Mouse (Mus musculus) midbrain, embryonic 10.5 days (tissue): ENCODE data around the gene Cyp2d26. TPM values are rescaled to one million over a fixed set of nuclear protein-coding genes. Genes with fewer than 3 reads are reported as not detected.
"Not testable (repeated sequence)": the region's sequence is repeated elsewhere in the genome, so short reads cannot be mapped to it uniquely, and the experiment has no call there.

Experiments used
- DNase-seq: peaks from one replicate; pipeline ENCODE4 v3.0.0-alpha.2; 2017; ENCODE audit warnings: low spot score
- H3K27ac ChIP-seq: fragments of 300-500 bp; sonication (generic); replicated peaks from 2 replicates; pipeline ENCODE4 v1.5.1; 2016; ENCODE audit warnings: mild to moderate bottlenecking
- H3K27me3 ChIP-seq: fragments of 300-500 bp; sonication (generic); 2 replicates; pipeline ENCODE4 v1.6.1; 2016; ENCODE audit warnings: low read depth, mild to moderate bottlenecking; ENCODE audit not compliant: poor library complexity, severe bottlenecking
- H3K36me3 ChIP-seq: fragments of 300-500 bp; sonication (generic); 2 replicates; pipeline ENCODE4 v1.6.1; 2016; ENCODE audit warnings: mild to moderate bottlenecking, moderate library complexity
- H3K4me1 ChIP-seq: fragments of 300-500 bp; sonication (generic); 2 replicates; pipeline ENCODE4 v1.6.1; 2016
- H3K4me3 ChIP-seq: fragments of 300-500 bp; sonication (generic); 2 replicates; pipeline ENCODE4 v1.5.1; 2016; ENCODE audit warnings: mild to moderate bottlenecking, moderate library complexity
- H3K9me3 ChIP-seq: fragments of 300-500 bp; sonication (generic); replicated peaks from 2 replicates; pipeline ENCODE4 v1.6.1; 2016; ENCODE audit warnings: mild to moderate bottlenecking
- WGBS: fragments of 180-500 bp; shearing (Covaris S2); methylation state at CpG from one replicate; pipeline ENCODE4 v1.1.7; 2016; 5-methylcytosine and 5-hydroxymethylcytosine counted together
- polyA plus RNA-seq: library from polyadenylated mRNA; unstranded; fragments of >200 nt; fragmentation: Nextera tagmentation; extraction: Ambion mirVana; gene quantifications from 2 replicates; pipeline ENCODE4 v1.2.1, GENCODE M21; 2016

The Cyp2d26 gene
- polyA plus RNA-seq, 1 experiment from 2014 or later = not detected

DNA sequence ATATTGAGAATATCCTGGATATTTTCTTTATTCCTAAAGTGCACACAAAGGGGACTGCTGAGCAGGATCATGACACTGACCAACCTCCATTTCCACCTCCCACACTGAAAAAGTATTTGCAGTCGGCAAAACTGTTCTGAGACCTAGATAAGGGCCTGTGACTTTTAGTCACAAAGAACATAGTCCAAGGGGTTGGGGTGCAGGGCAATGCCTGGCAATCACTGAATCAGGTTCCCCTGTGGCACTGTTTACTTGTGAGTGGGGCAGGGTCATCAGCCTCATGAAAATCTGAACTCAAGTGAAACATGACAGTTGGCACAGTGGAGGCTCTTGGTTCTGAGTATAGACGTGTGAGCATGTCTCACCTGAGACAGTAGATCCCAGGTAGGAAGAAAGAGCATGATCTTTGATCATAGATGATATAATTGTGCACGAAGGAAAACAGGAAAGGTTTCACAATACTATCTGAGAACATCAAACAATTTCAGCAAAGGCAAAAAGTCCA is 1.9 kb upstream of the Cyp2d26 start:
- WGBS = 83% methylated on average over 3 of the region's 3 CpGs

DNA sequence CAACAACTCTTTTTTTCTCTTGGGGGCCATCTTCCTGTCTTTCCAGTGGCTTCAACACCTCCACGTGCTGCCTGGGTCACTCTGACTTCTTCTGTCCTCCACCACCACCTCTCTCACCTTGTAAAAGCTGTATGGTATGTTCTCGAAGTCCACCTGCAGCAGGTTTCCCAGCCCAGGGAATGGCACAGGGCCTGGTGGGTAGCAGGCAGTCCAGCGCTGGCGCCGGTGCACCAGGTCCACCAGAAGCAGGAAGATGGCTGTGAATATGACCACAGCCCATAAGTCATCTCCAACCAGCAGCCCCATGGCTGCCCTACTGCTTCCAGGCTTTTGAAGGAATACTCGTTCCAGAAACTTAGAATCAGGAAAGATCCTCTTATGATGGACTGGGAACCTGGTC is 226 bp downstream of the Cyp2d26 start:
- H3K9me3 ChIP-seq = no peaks in the 10 kb centered on the region
- H3K27ac ChIP-seq = no peak overlapping the region
- H3K27me3 ChIP-seq = no peaks in the 10 kb centered on the region
- no peak overlapping the region for H3K4me3 ChIP-seq
- 88% methylated on average over 6 of the region's 6 CpGs for WGBS
- no peaks in the 10 kb centered on the region for H3K4me1 ChIP-seq
- no peak for DNase-seq
- no peaks in the 10 kb centered on the region for H3K36me3 ChIP-seq

More for the DNA sequence above, 1.9 kb upstream of the Cyp2d26 start:
- Histone ChIP-seq H3K4me1 (no peaks in the 10 kb centered on the region), H3K27me3 (no peaks in the 10 kb centered on the region), H3K9me3 (no peaks in the 10 kb centered on the region), H3K36me3 (no peaks in the 10 kb centered on the region), H3K27ac (no peak overlapping the region), H3K4me3 (no peak overlapping the region)
- DNase-seq = no peak

DNA sequence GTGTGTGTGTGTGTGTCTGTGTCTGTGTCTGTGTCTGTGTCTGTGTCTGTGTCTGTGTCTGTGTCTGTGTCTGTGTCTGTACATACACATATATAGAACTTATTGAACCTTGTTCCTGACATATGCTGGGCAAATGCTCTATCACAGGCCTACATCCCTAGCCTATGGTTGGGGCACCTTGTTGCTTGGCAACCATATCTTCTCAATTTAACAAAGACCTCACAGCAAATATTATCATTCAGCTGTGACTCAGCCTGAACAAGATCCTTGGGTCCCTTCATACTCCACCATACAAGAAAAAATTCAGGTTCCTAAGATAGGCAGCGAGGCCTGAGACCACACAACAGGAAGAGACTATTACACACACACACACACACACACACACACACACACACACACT is 640 bp downstream of the Cyp2d26 start:
- no peak for DNase-seq
- H3K27me3 ChIP-seq = no peaks in the 10 kb centered on the region
- WGBS = 82% methylated on average over 1 of the region's 1 CpGs
- H3K27ac ChIP-seq = no peak overlapping the region
- H3K36me3 ChIP-seq = no peaks in the 10 kb centered on the region
- no peaks in the 10 kb centered on the region for H3K9me3 ChIP-seq
- no peaks in the 10 kb centered on the region for H3K4me1 ChIP-seq
- H3K4me3 ChIP-seq = no peak overlapping the region

DNA sequence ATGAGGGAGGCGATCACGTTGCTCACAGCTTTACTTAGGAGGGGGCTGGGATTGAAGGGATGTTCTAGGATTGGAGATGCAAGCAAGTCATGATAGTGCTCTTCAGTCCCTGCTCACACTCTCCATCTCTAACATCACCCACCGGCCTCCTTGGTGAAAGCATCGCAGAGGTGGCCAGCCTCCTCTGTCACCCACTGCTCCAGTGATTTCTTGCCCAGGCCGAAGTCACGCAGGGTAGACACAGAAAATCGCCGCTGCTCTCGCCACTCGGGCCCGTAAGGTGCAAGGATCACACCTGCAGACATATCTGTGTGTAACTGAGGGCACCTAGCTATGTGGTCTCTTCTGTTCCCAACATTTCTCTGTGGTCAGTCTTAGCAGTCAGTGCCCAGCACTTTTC is 1.5 kb downstream of the Cyp2d26 start:
- no peaks in the 10 kb centered on the region for H3K4me1 ChIP-seq
- no peak overlapping the region for H3K27ac ChIP-seq
- H3K36me3 ChIP-seq = no peaks in the 10 kb centered on the region
- H3K9me3 ChIP-seq = no peaks in the 10 kb centered on the region
- DNase-seq = no peak
- WGBS = 93% methylated on average over 11 of the region's 11 CpGs
- no peak overlapping the region for H3K4me3 ChIP-seq
- no peaks in the 10 kb centered on the region for H3K27me3 ChIP-seq

DNA sequence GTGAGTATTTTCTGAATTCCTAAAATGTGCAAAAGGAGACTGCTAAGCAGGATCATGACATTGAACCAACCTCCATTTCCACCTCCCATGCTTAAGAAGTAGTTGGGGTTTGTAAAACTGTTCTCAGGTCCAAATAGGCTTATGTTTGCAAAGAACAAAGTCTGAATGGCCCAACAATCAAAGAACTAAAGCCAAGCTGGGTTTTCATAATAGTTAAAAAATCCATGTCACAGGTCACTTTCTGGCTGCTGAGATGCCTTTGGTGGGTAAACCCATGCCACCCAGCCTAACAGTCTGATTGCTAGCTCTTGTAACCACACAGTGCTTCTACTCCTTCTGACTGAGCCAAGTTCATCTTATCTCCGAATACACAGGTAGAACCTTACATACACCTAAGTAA is 9.5 kb downstream of the Cyp2d26 start:
- no peaks in the 10 kb centered on the region for H3K27me3 ChIP-seq
- no peak overlapping the region for H3K27ac ChIP-seq
- H3K9me3 ChIP-seq = no peaks in the 10 kb centered on the region
- 73% methylated on average over 1 of the region's 1 CpGs for WGBS
- DNase-seq = no peak
- H3K4me1 ChIP-seq = no peaks in the 10 kb centered on the region
- H3K4me3 ChIP-seq = no peak overlapping the region
- H3K36me3 ChIP-seq = no peaks in the 10 kb centered on the region

DNA sequence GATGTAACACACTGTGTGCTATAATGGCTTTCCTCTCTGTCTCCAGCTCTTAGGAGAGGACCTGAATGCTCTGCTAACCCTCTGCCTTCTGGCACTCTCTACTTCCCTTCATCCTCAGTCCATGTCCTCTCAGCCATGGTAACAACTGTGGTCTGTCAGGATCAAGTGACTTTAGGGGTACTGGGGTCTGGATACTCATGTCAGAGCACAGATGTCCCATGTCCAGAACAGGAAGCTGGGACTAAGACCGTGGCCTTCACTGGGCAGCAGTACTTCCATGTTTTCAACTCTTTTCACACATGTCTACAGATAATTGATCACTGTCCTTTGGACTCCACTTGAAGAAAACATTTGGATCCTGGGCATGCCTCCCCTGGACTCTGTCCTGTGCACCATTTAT is 10.3 kb downstream of the Cyp2d26 start:
- no peak for DNase-seq
- 95% methylated on average over 1 of the region's 1 CpGs for WGBS
- Histone ChIP-seq H3K4me3 (no peak overlapping the region), H3K9me3 (no peaks in the 10 kb centered on the region), H3K27ac (no peak overlapping the region), H3K27me3 (no peaks in the 10 kb centered on the region), H3K36me3 (no peaks in the 10 kb centered on the region), H3K4me1 (no peaks in the 10 kb centered on the region)

DNA sequence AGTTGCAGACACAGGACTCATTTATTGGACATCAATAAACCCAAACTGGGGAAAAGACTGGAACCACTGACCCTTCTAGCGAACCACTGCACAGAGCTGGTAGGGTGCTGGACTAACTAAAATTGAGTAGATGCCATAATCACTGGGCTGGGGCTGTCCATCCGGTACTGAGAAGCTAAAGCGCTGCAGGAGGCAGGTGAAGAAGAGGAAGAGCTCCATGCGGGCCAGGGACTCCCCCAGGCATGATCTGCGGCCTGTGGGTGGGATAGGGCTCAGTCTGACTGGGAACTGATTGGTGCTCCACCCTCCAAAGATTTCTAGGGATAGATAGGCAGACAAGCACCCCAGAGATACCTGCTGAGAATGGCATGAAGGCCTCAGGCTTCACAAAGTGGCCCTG is 16.2 kb downstream of the Cyp2d26 start:
- not testable (repeated sequence) for H3K27me3 ChIP-seq, DNase-seq, H3K4me1 ChIP-seq, H3K4me3 ChIP-seq, H3K36me3 ChIP-seq, H3K9me3 ChIP-seq, H3K27ac ChIP-seq
- 88% methylated on average over 5 of the region's 5 CpGs for WGBS

DNA sequence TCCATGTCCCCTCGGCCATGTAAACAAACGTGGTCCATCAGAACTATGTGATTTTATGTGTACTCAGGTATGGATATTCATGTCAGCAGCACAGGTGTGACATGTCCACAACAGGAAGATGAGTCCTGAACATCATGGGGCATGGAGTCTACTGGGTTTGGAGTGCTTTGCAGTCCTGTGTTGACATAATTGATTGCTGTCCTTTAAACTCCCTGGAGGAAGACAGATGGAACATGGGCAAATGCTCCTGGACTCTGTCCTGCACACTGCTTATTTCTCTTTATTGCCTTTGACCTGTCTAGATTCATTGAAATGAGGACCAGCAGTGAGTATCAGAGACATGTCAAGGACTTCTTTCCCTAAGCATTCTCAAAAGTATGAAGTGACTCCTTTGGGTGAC is 28.2 kb downstream of the Cyp2d26 start:
- no peaks in the 10 kb centered on the region for H3K4me1 ChIP-seq
- 88% methylated on average over 2 of the region's 2 CpGs for WGBS
- no peaks in the 10 kb centered on the region for H3K9me3 ChIP-seq
- H3K36me3 ChIP-seq = no peaks in the 10 kb centered on the region
- no peaks in the 10 kb centered on the region for H3K27me3 ChIP-seq
- no peak overlapping the region for H3K4me3 ChIP-seq
- DNase-seq = no peak
- H3K27ac ChIP-seq = no peak overlapping the region

DNA sequence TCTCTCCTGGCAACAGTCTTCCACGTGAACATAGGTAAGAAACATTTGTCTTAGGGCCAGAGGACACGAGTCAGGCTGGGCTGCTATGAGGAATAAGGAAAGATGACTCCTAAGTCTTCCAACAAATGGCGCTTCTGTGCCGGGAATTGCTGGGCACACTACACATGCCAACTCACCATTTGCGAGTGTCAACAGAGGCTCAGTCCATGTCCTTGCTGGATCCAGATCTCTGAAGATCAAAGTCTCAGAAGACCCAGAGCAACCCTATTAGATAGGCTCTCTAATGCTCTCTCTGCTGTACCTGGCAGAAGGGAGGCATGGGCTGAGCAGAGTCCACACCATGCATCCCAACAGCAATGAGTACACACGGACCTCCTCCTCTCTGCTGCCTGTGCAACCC is 29.2 kb downstream of the Cyp2d26 start:
- H3K27me3 ChIP-seq = no peaks in the 10 kb centered on the region
- no peaks in the 10 kb centered on the region for H3K4me1 ChIP-seq
- 82% methylated on average over 6 of the region's 6 CpGs for WGBS
- no peak for DNase-seq
- no peaks in the 10 kb centered on the region for H3K9me3 ChIP-seq
- no peak overlapping the region for H3K27ac ChIP-seq
- no peaks in the 10 kb centered on the region for H3K36me3 ChIP-seq
- no peak overlapping the region for H3K4me3 ChIP-seq

DNA sequence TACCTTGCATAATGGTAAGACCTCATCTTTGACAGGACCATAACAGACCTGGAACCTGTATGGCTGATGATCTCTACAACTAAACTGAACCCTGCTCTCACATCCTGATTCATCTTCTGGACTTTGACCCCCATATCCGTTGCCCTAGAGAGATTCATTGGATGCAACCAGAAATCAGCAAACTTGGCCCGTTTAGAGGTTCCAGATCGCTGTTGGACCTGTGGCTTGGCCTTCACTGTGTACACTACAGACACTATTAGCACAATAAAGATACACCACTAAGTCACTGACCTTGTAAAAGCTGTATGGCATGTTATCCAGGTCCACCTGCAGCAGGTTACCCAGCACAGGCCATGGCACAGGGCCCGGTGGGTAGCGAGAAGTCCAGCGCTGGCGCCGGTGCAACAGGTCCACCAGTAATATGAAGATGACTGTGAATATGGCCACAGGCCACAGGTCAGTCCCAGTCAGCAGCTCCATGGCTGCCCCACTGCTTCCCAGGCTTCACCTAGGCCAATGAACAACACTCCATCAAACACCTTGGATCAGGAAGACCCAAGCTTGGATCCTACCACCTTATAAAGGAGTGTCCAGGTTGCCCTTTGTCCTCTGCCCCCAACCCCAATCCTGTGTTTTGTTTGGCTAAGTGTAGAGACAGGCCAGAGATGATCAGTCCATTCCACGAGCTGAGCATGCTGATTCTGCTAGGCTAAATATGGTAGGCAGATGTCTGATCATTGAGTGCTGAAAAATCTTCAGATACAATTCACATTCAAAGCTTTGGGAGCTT is 30.3 kb downstream of the Cyp2d26 start, which contains the start of gene Cyp2d40:
Cyp2d40 (minus strand) TSS at position 553 of the 790 bp plus-strand sequence.
- Histone ChIP-seq H3K4me1 (no peaks in the 10 kb centered on the region), H3K36me3 (no peaks in the 10 kb centered on the region), H3K4me3 (no peak within 1 kb of the TSS), H3K27ac (no peak within 1 kb of the TSS), H3K27me3 (no peaks in the 10 kb centered on the region), H3K9me3 (no peaks in the 10 kb centered on the region)
- no peak for DNase-seq
- 95% methylated on average over 9 of the region's 9 CpGs for WGBS

DNA sequence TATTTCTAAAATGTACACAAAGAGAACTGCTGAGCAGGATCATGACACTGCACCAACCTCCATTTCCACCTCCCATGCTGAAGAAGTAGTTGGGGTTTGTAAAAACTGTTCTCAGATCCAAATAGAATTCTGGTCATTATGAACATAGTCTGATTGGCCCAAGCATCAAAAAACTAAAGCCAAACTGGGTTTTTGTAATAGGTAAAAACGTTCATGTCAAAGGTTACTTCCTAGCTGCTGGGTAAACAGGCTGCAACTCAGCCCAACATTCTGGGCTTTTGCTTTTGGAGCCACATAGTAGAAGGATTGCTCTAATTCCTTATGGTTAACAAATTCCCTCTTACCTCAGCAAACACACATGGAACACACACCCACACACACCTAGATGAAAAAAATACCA is 46.0 kb downstream of the Cyp2d26 start:
- no peak overlapping the region for H3K4me3 ChIP-seq
- WGBS = 70% methylated on average over 1 of the region's 1 CpGs

DNA sequence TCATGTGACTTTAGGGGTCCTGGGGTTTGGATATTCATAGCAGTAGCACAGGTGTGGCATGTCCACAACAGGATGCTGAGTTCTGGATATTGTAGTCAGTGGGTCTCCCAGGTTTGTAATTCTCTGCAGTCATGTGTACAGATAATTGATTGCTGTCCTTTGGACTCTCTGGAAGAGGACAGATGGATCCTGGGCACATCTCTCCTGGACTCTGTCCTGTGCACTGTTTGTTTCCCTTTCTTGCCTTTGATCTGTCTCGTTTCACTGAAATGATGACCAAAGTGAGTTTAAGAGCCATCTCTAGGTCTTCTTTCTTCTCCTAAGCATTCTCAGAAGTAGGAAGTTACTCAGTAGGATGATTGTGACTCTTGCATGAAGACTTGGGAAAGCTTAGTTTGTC is 46.6 kb downstream of the Cyp2d26 start:
- Histone ChIP-seq H3K4me3 (no peak overlapping the region), H3K27ac (no peak overlapping the region), H3K27me3 (no peaks in the 10 kb centered on the region), H3K36me3 (no peaks in the 10 kb centered on the region), H3K4me1 (no peaks in the 10 kb centered on the region), H3K9me3 (no peaks in the 10 kb centered on the region; the same call in 1 of the 2 replicates)
- DNase-seq = no peak
- WGBS = 63% methylated on average over 1 of the region's 1 CpGs

More for the DNA sequence above, 46.0 kb downstream of the Cyp2d26 start:
- Histone ChIP-seq H3K27me3 (no peaks in the 10 kb centered on the region), H3K27ac (no peak overlapping the region), H3K9me3 (no peaks in the 10 kb centered on the region; the same call in 1 of the 2 replicates), H3K36me3 (no peaks in the 10 kb centered on the region), H3K4me1 (no peaks in the 10 kb centered on the region)
- no peak for DNase-seq
